Mouse (Mus musculus) liver, adult 2 months (tissue): ENCODE results near the gene Zfp599.

ENCODE experiments used
- CTCF ChIP-seq: fragments of 200-500 bp; IDR thresholded peaks from 2 replicates; pipeline ENCODE4 v1.5.1; 2011; ENCODE audit warnings: low read depth, low read length, control low read depth
- POLR2A ChIP-seq: fragments of 200-500 bp; IDR thresholded peaks from 2 replicates; pipeline ENCODE4 v1.6.1; 2011; ENCODE audit warnings: low read length, control low read depth; ENCODE audit not compliant: insufficient read depth; ENCODE audit errors: extremely low read depth

- no peak for TF ChIP-seq POLR2A
- no peak for TF ChIP-seq CTCF
These were observed 34.9 kb downstream of the Zfp599 start for GRCm38 (mm10) chr9:22224536-22225503.
